Mouse (Mus musculus) embryonic facial prominence, embryonic 12.5 days (tissue): Measurements from ENCODE around the gene Txnrd1. TPM values are rescaled to one million over a fixed set of nuclear protein-coding genes. Genes with fewer than 3 reads are reported as not detected.

ENCODE experiments used
- ATAC-seq: fragments of 200-750 bp; cut with Nextera tagmentation; 2 replicates; pipeline ENCODE4 v1.8.0; 2017; ENCODE audit not compliant: insufficient number of reproducible peaks, insufficient read depth, low FRiP score, low TSS enrichment
- H3K27ac ChIP-seq: fragments of 300-500 bp; sonication (generic); 2 replicates; pipeline ENCODE4 v1.5.1; 2016; ENCODE audit warnings: mild to moderate bottlenecking
- H3K27me3 ChIP-seq: fragments of 300-500 bp; sonication (generic); 2 replicates; pipeline ENCODE4 v1.6.1; 2016; ENCODE audit warnings: mild to moderate bottlenecking, moderate library complexity
- H3K36me3 ChIP-seq: fragments of 300-500 bp; sonication (generic); 2 replicates; pipeline ENCODE4 v1.6.1; 2016; ENCODE audit warnings: mild to moderate bottlenecking
- H3K4me1 ChIP-seq: fragments of 300-500 bp; sonication (generic); 2 replicates; pipeline ENCODE4 v1.6.1; 2016
- H3K4me2 ChIP-seq: fragments of 300-500 bp; sonication (generic); replicated peaks from 2 replicates; pipeline ENCODE4 v1.6.1; 2016; ENCODE audit warnings: mild to moderate bottlenecking, moderate library complexity
- H3K4me3 ChIP-seq: fragments of 300-500 bp; sonication (generic); 2 replicates; pipeline ENCODE4 v1.5.1; 2016; ENCODE audit warnings: mild to moderate bottlenecking
- H3K9ac ChIP-seq: fragments of 300-500 bp; sonication (generic); 2 replicates; pipeline ENCODE4 v1.6.1; 2016; ENCODE audit warnings: mild to moderate bottlenecking, moderate library complexity
- H3K9me3 ChIP-seq: fragments of 300-500 bp; sonication (generic); 2 replicates; pipeline ENCODE4 v1.6.1; 2016; ENCODE audit warnings: mild to moderate bottlenecking, moderate library complexity
- WGBS: fragments of 180-500 bp; shearing (Covaris S2); methylation state at CpG from one replicate; pipeline ENCODE4 v1.1.7; 2016; 5-methylcytosine and 5-hydroxymethylcytosine counted together
- polyA plus RNA-seq: library from polyadenylated mRNA; unstranded; fragments of >200 nt; fragmentation: Nextera tagmentation; extraction: Ambion mirVana; gene quantifications from 2 replicates; pipeline ENCODE4 v1.2.1, GENCODE M21; 2016

Txnrd1 gene
- polyA plus RNA-seq, 1 experiment from 2014 or later = 148 TPM

DNA sequence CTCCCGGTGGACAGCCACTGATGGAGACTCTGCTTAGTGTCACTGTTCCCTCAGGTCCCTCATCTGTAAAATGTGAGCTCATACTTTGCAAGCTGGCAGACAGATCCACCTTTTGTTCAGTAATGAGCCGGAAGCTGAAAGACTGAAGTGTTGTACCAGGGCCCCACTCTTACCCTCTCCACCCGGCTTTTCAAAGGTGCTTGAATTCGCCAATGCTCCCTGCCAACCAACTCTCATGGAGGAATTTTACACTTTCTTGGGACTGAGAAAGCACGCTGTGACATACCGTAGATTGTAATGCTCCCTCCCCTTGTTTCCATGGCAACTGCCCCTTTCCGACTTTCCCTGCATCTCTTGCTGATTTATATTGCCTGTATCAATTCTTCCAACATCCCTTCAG is 66.8 kb downstream of the Txnrd1 start:
- Histone ChIP-seq H3K27me3 (no peaks in the 10 kb centered on the region), H3K9ac (no peak overlapping the region), H3K9me3 (no peaks in the 10 kb centered on the region), H3K36me3 (peaks cover 26% of the 10 kb centered on the region), H3K4me3 (no peak overlapping the region), H3K27ac (no peak overlapping the region), H3K4me2 (no peak overlapping the region), H3K4me1 (no peaks in the 10 kb centered on the region)
- 37% methylated on average over 7 of the region's 7 CpGs for WGBS
- ATAC-seq = no peak

DNA sequence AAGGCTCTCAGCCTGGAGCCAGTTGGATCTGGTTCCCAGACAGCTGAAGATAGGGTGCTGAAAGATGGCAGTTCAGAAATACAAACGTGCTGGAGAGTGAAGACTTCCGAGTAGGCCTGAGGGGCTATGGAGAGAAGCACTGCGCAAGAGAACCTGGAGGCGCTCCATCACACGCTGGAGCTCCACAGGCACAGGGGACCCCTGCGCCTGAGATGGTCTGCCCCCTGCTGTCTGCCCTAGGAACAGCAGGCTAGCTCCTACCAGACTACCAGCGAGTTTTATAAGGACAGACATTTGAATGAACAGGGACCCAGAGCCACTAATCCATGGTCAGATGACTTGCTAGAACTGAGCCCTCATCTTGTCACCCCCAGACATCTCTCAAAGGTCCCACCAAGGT is 67.7 kb downstream of the Txnrd1 start:
- Histone ChIP-seq H3K4me2 (no peak overlapping the region), H3K27me3 (no peaks in the 10 kb centered on the region), H3K4me3 (no peak overlapping the region), H3K4me1 (no peaks in the 10 kb centered on the region), H3K36me3 (peaks cover 18% of the 10 kb centered on the region), H3K9me3 (no peaks in the 10 kb centered on the region), H3K27ac (no peak overlapping the region), H3K9ac (no peak overlapping the region)
- WGBS = 9% methylated on average over 7 of the region's 7 CpGs
- no peak for ATAC-seq

DNA sequence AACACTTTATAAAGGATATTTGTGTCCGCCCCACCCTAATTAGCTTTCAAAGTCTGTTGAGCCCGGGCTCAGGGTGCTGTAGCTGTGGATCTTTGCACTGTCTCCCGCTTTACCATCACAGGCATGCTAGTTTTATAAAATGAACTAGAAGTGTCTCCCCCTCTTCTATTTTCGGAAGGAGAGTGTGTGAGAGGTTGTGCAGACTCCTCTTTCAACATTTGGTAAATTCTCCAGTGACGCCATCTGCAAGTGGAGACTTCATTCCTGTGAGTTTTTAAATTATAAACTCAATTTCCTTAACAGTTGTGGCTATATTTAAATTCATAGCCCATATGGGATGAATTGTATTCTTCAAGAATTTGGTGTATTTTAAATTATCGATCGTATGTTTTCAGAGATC is 74.8 kb downstream of the Txnrd1 start:
- no peak for ATAC-seq
- no peaks in the 10 kb centered on the region for H3K27me3 ChIP-seq
- H3K36me3 ChIP-seq = no peaks in the 10 kb centered on the region
- no peak overlapping the region for H3K27ac ChIP-seq
- 0 out of 2 replicates have a peak, but pooled peaks cover 3% of the 10 kb centered on the region for H3K4me1 ChIP-seq
- 76% methylated on average over 7 of the region's 7 CpGs for WGBS
- no peaks in the 10 kb centered on the region for H3K9me3 ChIP-seq
- H3K4me2 ChIP-seq = no peak overlapping the region
- no peak overlapping the region for H3K9ac ChIP-seq
- H3K4me3 ChIP-seq = no peak overlapping the region

DNA sequence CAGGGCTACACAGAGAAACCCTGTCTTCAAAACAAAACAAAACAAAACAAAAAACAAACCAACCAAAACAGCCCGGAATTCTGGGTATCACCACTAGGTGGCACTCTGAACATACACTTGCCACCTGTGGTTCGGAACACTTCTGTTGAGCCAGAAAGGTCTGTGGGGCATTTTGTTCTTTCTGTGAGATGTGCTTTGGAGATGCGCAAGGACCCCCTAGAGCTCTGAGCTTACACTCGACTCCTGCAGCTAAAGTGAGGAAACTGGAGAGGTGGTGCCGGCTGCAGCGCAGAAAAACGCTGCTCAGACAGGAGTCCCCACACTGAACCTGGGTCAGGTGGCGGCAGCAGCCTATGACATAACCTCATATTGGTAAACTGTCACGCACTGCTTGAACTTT is 75.6 kb downstream of the Txnrd1 start:
- Histone ChIP-seq H3K4me1 (0 out of 2 replicates have a peak, but pooled peaks cover 3% of the 10 kb centered on the region), H3K27ac (no peak overlapping the region), H3K36me3 (no peaks in the 10 kb centered on the region), H3K9ac (no peak overlapping the region), H3K4me2 (peak overlapping the region; percentile 14; the same call in 1 of the 2 replicates), H3K27me3 (no peaks in the 10 kb centered on the region), H3K4me3 (no peak overlapping the region), H3K9me3 (no peaks in the 10 kb centered on the region)
- 16% methylated on average over 9 of the region's 9 CpGs for WGBS
- ATAC-seq = no peak

DNA sequence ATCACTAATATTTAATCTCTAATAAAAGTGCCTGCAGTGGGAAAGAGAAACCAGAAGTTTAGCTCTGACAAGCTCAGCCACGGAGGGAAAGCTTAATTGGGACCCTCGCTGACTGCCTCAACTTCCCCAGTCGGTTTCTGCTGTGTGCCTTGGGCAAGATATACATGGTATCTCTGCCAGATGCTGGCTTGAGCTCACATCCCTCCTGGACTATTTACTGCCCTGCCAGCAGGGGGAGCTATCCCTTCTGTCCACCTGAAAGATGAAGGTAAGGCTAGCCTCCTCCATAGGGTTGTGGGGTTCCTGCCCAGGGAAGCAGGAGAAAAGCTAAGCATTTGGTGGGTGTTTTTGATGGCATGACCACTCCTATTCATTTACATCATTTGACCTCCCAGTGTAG is 76.4 kb downstream of the Txnrd1 start:
- WGBS = 77% methylated on average over 3 of the region's 3 CpGs
- H3K36me3 ChIP-seq = no peaks in the 10 kb centered on the region
- H3K27ac ChIP-seq = no peak overlapping the region

DNA sequence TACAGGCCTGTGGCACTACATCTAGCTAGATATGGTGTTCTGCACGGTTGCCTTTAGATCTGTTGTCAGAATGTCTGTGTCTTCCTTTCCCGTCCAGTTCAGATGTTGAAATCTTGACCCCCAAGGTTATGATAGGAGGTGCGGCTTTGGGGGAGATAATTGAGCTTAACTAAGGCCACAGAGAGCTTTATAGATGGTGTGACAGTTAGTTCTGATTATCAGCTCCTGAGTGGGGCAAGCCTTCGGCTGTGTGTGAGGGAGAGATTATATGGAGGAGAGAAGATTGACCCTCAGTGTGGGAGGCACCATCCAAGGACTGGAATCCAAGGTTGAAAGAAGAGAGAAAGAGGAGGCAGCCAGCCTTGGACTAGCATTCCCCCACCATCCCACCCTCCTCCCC is 79.5 kb downstream of the Txnrd1 start:
- Histone ChIP-seq H3K36me3 (no peaks in the 10 kb centered on the region), H3K4me3 (no peak overlapping the region), H3K27me3 (no peaks in the 10 kb centered on the region), H3K9ac (no peak overlapping the region), H3K9me3 (no peaks in the 10 kb centered on the region), H3K4me2 (no peak overlapping the region), H3K27ac (no peak overlapping the region), H3K4me1 (0 out of 2 replicates have a peak, but pooled peaks cover 3% of the 10 kb centered on the region)
- ATAC-seq = no peak
- 82% methylated on average over 4 of the region's 4 CpGs for WGBS

More for the DNA sequence above, 76.4 kb downstream of the Txnrd1 start:
- ATAC-seq = no peak
- Histone ChIP-seq H3K4me1 (0 out of 2 replicates have a peak, but pooled peaks cover 3% of the 10 kb centered on the region), H3K27me3 (no peaks in the 10 kb centered on the region), H3K9ac (no peak overlapping the region), H3K4me3 (no peak overlapping the region), H3K4me2 (no peak overlapping the region), H3K9me3 (no peaks in the 10 kb centered on the region)

DNA sequence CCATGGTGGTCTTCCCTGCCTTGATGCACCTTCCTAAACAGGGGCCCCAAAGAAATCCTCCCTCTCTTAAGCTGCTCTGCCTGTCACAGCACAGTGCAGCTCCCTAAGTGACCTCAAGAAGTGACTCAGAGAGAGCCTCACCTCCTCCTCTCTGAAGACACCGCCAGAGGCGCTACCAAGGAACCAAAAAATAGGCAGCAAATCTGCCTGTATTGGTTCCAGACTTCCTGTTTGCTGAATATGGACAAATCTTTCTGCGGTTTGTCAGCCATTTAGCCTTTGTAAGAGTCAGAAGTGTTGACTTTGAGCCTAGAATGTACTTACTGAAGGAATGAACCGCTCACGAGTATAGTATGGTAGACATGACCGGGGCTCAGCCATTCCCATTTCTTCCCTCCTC is 80.0 kb downstream of the Txnrd1 start:
- no peak overlapping the region for H3K9ac ChIP-seq
- H3K36me3 ChIP-seq = no peaks in the 10 kb centered on the region
- ATAC-seq = no peak
- no peak overlapping the region for H3K27ac ChIP-seq
- H3K4me1 ChIP-seq = 0 out of 2 replicates have a peak, but pooled peaks cover 3% of the 10 kb centered on the region
- no peaks in the 10 kb centered on the region for H3K9me3 ChIP-seq
- no peak overlapping the region for H3K4me3 ChIP-seq
- no peak overlapping the region for H3K4me2 ChIP-seq
- 78% methylated on average over 6 of the region's 6 CpGs for WGBS
- no peaks in the 10 kb centered on the region for H3K27me3 ChIP-seq

DNA sequence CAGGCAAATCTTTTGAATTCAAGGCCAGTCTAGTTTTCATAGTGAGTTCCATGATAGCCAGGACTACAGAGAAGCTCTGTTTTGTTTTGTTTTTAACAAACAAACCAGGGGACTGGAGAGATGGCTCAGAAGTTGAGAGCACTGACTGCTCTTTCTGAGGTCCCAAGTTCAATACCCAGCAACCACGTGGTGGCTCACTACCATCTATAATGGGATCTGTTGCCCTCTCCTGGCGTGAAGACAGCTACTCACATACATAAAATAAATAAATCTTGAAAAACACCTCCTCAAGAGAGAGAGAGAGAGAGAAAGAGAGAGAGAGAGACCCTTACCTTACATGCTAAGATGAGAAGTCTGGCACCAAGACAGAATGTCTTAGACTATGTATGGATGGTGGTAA is 84.9 kb downstream of the Txnrd1 start:
- peaks cover 3% of the 10 kb centered on the region; the same call in 1 of the 2 replicates for H3K4me1 ChIP-seq
- no peaks in the 10 kb centered on the region for H3K27me3 ChIP-seq
- no peak overlapping the region for H3K4me2 ChIP-seq
- H3K4me3 ChIP-seq = no peak overlapping the region
- ATAC-seq = no peak
- H3K27ac ChIP-seq = no peak overlapping the region
- WGBS = 61% methylated on average over 2 of the region's 2 CpGs
- no peak overlapping the region for H3K9ac ChIP-seq
- no peaks in the 10 kb centered on the region for H3K36me3 ChIP-seq
- H3K9me3 ChIP-seq = no peaks in the 10 kb centered on the region

DNA sequence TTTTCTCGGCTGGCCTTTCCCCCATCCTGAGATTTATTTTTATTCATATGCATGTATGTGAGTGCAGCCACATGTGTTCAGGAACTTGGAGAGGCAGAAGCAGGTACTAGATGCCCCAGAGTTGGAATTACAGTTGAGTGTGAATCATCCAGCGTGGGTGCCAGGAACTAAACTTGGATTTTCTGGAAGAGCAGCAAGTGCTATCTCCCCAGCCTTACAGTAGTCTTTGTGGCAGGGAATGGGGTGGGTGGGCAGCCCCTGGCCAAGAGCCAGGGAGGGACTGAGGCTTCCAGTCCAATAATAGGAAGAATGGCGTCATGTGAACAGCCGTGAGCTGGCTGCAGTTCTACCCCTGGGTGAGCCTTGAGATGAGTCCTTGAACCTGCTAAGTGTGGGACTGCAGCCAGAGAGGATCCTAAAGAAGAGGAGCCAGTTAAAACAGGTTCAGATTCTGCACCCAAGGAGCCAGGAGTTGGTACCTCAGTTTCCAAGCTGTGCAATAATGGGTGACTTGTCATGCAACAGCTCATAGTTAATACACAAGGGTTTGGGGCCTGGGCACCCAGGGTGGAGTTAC is 85.7 kb downstream of the Txnrd1 start:
- WGBS = 87% methylated on average over 4 of the region's 4 CpGs
- no peaks in the 10 kb centered on the region for H3K9me3 ChIP-seq
- H3K9ac ChIP-seq = no peak overlapping the region
- no peak overlapping the region for H3K4me2 ChIP-seq
- no peak overlapping the region for H3K4me3 ChIP-seq
- no peaks in the 10 kb centered on the region for H3K36me3 ChIP-seq
- no peak for ATAC-seq
- H3K4me1 ChIP-seq = peaks cover 3% of the 10 kb centered on the region; the same call in 1 of the 2 replicates
- no peaks in the 10 kb centered on the region for H3K27me3 ChIP-seq
- H3K27ac ChIP-seq = no peak overlapping the region

DNA sequence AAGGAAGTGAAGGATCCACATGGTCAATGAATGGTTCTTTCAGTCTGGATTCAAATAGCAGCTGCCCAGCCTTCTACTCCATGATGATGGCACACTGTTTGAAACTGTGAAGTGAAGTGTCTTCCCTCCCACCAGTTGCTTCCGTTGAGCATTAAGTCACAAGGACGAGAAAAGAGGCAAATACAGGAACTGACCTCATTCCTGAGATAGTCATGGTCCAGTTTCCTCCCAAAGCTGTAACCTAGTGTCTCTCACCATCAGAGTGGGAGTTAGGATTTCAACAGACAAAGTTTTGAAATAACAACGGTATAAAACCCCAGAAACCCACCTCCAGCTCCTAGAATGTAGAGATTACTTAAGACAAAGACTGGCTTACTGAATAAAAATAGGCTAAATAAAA is 89.8 kb downstream of the Txnrd1 start:
- Histone ChIP-seq H3K4me2 (no peak overlapping the region), H3K4me1 (peaks cover 3% of the 10 kb centered on the region; the same call in 1 of the 2 replicates), H3K9me3 (no peaks in the 10 kb centered on the region), H3K36me3 (no peaks in the 10 kb centered on the region), H3K9ac (no peak overlapping the region), H3K27me3 (no peaks in the 10 kb centered on the region), H3K4me3 (no peak overlapping the region), H3K27ac (no peak overlapping the region)
- no peak for ATAC-seq
- 80% methylated on average over 3 of the region's 3 CpGs for WGBS

DNA sequence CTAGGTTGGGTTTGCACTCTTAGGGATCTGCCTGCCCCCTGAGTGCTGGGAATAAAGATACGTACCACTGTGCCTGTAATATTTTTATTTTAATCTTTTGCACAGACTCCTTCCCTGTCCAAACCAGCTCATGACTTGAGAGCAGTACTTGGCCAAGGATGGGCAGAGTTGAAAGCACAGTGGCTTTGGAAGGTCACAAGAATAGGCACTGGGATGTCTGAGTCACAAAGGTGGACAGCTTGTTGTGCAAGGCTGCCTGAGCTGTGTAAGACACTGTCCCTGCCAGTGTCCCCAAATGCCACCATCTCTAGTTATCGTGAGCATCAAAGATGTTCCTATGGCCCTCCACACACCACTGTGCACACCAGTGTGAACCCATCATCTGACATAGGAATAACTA is 91.0 kb downstream of the Txnrd1 start:
- Histone ChIP-seq H3K9me3 (no peaks in the 10 kb centered on the region), H3K27me3 (no peaks in the 10 kb centered on the region), H3K4me1 (peaks cover 3% of the 10 kb centered on the region; the same call in 1 of the 2 replicates), H3K9ac (no peak overlapping the region), H3K36me3 (no peaks in the 10 kb centered on the region), H3K4me2 (no peak overlapping the region), H3K27ac (no peak overlapping the region), H3K4me3 (no peak overlapping the region)
- WGBS = 96% methylated on average over 2 of the region's 2 CpGs
- no peak for ATAC-seq

DNA sequence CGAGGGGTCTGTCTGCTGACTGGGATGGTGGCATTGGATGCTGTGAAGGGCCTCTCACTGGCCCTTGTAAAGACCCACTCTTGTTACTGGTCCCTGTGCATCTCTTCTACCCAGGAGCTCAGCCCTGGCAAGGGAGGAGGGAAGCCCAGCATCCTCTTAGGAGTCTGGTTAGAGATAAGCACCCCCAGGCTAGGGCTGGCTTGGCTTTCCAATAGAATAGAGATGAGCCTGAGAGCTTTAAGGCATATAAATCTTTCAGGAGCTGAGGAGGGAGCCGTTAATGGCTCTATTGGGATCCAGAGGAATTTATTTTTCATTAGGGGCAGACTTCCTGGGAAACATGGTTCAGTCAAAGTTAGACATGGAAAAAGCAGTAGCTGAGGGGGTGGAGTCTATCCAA is 91.9 kb downstream of the Txnrd1 start:
- Histone ChIP-seq H3K9ac (no peak overlapping the region), H3K27ac (no peak overlapping the region), H3K27me3 (no peaks in the 10 kb centered on the region), H3K4me1 (peaks cover 3% of the 10 kb centered on the region; the same call in 1 of the 2 replicates), H3K36me3 (no peaks in the 10 kb centered on the region), H3K4me2 (no peak overlapping the region), H3K9me3 (no peaks in the 10 kb centered on the region), H3K4me3 (no peak overlapping the region)
- 91% methylated on average over 2 of the region's 2 CpGs for WGBS
- ATAC-seq = no peak
